Mouse (Mus musculus) stomach, postnatal 0 days (tissue): ENCODE data around the gene Timm8a2.

Source experiments
- CTCF ChIP-seq: IDR thresholded peaks from 2 replicates; pipeline ENCODE4 v1.5.1; 2016; ENCODE audit warnings: antibody characterized with exemption, low read depth, mild to moderate bottlenecking, moderate library complexity
- EP300 ChIP-seq: optimal IDR thresholded peaks from 2 replicates; pipeline ENCODE3; 2016; ENCODE audit warnings: antibody characterized with exemption

DNA sequence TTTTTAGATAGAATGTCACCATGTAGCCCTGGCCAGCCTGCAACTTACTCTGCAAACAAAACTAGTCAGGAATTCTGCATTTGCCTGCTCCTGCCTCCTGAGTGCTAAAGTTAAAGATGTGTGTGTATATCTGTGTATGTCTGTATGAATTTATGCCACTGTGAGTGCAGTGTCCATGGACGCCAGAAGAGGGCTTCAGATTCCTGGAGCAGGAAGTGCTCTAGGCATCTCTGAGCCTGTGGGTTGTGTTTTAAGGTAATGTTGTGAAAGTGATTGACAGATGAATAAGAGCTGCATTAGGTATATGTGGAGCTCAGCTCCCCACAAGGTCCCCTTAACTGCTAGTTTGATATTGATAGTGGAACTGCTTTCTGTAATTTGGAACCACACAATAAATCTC lies 707 bp downstream of the Timm8a2 start:
- TF ChIP-seq CTCF (0 out of 2 replicates have a peak, but pooled peaks have one; percentile 5), EP300 (no peak)
